Mouse (Mus musculus): ENCODE results near the gene Tsacc. TPM values are rescaled to one million over a fixed set of nuclear protein-coding genes. Genes with fewer than 3 reads are reported as not detected.
A peak's percentile ranks its signal among the peaks of the same experiment; 100 is the strongest.
"Not testable (repeated sequence)": the region's sequence is repeated elsewhere in the genome, so short reads cannot be mapped to it uniquely, and the experiment has no call there.

Gene Tsacc
- polyA plus RNA-seq, 1 experiment from 2014 or later: 14.0 TPM

DNA sequence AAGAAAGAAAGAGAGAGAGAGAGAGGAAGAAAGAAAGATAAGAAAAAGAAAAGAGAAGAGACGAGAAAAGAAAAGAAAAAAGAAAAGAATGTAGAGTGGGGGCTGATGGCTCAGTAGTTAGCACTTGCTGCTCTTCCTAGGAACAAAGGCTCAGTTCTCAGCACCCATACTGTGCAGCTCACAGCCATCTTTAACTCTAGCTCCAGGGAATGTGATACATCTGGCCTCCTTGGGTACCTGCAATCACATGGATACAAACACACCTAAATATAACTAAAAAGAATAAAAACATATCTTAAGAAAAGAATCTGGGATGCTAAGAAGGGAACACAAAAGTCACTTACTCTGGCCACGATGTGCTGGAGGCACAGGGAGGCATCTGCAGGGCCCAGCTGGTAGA is 20.7 kb downstream of the Tsacc start:
- no peaks in the 10 kb centered on the region for H3K27me3 ChIP-seq (ENCODE audit: low read depth, poor library complexity, severe bottlenecking)
- no peaks in the 10 kb centered on the region for H3K4me1 ChIP-seq
- no peaks in the 10 kb centered on the region for H3K9me3 ChIP-seq (replicated peaks)
- H3K4me3 ChIP-seq: no peak overlapping the region
- H3K36me3 ChIP-seq: no peaks in the 10 kb centered on the region
- DNase-seq (ENCODE audit: low spot score): no peak
- H3K27ac ChIP-seq: no peak overlapping the region
- 84% methylated on average over 2 of the region's 2 CpGs for WGBS

DNA sequence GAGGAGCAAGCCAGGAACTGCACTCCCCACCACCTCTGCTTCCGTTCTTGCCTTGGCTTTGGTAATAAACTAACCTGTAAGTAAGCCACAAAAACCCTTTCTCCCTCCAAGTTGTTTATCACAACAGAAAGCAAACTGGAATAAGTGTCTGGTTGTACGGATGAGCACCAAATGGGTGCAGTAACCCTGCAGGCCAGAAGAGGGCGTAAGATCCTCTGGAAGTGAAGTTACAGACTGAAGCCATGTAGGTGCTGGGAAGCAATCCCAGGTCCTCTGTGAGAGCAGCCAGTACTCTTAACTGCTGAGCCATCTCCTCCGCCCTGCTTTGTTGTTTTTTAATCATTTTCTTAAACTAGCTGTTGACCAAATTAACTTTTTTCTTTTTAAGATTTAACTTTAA is 22.8 kb downstream of the Tsacc start:
- Histone ChIP-seq H3K4me3 (no peak overlapping the region), H3K4me1 (no peaks in the 10 kb centered on the region), H3K9me3 (replicated peaks) (no peaks in the 10 kb centered on the region), H3K27ac (no peak overlapping the region), H3K27me3 (ENCODE audit: low read depth, poor library complexity, severe bottlenecking) (no peaks in the 10 kb centered on the region), H3K36me3 (no peaks in the 10 kb centered on the region)
- no peak for DNase-seq (ENCODE audit: low spot score)
- 92% methylated on average over 4 of the region's 4 CpGs for WGBS

- Histone ChIP-seq H3K27ac (no peak overlapping the region), H3K27me3 (ENCODE audit: low read depth, poor library complexity, severe bottlenecking) (no peaks in the 10 kb centered on the region), H3K4me1 (no peaks in the 10 kb centered on the region), H3K36me3 (no peaks in the 10 kb centered on the region), H3K9me3 (replicated peaks) (no peaks in the 10 kb centered on the region), H3K4me3 (no peak overlapping the region)
- 95% methylated on average over 3 of the region's 3 CpGs for WGBS
- DNase-seq (ENCODE audit: low spot score): no peak
Observed at GRCm38 (mm10) chr3:88271859-88272258, 24.9 kb downstream of the Tsacc start.

GRCm38 (mm10) chr3:88271298-88271697 is 25.5 kb downstream of the Tsacc start:
- 88% methylated on average over 2 of the region's 2 CpGs for WGBS
- H3K27me3 ChIP-seq (ENCODE audit: low read depth, poor library complexity, severe bottlenecking); DNase-seq (ENCODE audit: low spot score); H3K4me1 ChIP-seq; H3K36me3 ChIP-seq; H3K9me3 ChIP-seq (replicated peaks); H3K4me3 ChIP-seq; H3K27ac ChIP-seq: not testable (repeated sequence)

- H3K9me3 ChIP-seq (replicated peaks): no peaks in the 10 kb centered on the region
- H3K27me3 ChIP-seq (ENCODE audit: low read depth, poor library complexity, severe bottlenecking): no peaks in the 10 kb centered on the region
- no peaks in the 10 kb centered on the region for H3K36me3 ChIP-seq
- no peak for DNase-seq (ENCODE audit: low spot score)
- whole genome bisulfite sequencing: 86% methylated on average over 5 of the region's 5 CpGs
- H3K4me3 ChIP-seq: no peak overlapping the region
- H3K27ac ChIP-seq: no peak overlapping the region
- no peaks in the 10 kb centered on the region for H3K4me1 ChIP-seq
Observed at GRCm38 (mm10) chr3:88268991-88269390, 27.8 kb downstream of the Tsacc start.

DNA sequence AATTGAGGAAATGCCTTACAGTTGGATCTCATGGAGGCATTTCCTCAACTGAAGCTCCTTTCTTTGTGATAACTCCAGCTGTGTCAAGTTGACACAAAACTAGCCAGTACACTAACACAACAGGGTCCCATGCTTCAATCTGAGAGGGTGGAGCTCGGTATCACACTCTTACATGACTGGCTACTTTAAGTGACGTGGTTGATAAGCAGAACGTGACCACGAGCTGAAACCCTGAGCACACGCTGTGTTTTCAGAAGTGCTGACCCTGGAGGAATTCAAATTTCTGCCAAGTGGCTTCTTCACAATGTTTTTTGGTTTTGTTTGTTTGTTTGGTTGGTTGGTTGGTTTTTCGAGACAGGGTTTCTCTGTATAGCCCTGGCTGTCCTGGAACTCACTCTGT is 28.8 kb downstream of the Tsacc start:
- not testable (repeated sequence) for H3K27me3 ChIP-seq (ENCODE audit: low read depth, poor library complexity, severe bottlenecking); H3K27ac ChIP-seq; DNase-seq (ENCODE audit: low spot score); H3K4me3 ChIP-seq; H3K36me3 ChIP-seq; H3K4me1 ChIP-seq; H3K9me3 ChIP-seq (replicated peaks)
- 89% methylated on average over 6 of the region's 6 CpGs for WGBS

DNA sequence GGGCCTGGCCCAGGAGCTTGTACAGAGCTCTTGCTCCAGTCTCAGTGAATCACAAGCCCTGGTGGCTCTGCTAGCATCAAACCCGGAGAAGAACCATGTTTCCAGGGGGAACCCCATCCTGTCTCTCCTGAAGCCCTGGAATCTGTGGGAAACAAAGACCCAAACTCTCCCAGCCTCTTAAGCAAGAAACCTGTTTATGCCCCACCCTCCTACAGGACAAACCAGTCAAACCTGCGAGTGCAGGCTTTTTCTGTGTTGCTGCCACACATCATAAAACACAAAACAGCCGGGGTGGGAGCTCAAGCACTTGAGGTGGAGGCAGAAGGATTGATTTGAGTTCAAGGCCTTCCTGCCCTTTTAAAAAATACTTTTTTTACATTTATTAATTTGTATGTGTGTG is 34.5 kb downstream of the Tsacc start:
- H3K4me1 ChIP-seq: no peaks in the 10 kb centered on the region
- no peaks in the 10 kb centered on the region for H3K36me3 ChIP-seq
- no peaks in the 10 kb centered on the region for H3K9me3 ChIP-seq (replicated peaks)
- no peak overlapping the region for H3K4me3 ChIP-seq
- DNase-seq (ENCODE audit: low spot score): no peak
- H3K27ac ChIP-seq: no peak overlapping the region
- no peaks in the 10 kb centered on the region for H3K27me3 ChIP-seq (ENCODE audit: low read depth, poor library complexity, severe bottlenecking)
- 72% methylated on average over 3 of the region's 3 CpGs for WGBS

DNA sequence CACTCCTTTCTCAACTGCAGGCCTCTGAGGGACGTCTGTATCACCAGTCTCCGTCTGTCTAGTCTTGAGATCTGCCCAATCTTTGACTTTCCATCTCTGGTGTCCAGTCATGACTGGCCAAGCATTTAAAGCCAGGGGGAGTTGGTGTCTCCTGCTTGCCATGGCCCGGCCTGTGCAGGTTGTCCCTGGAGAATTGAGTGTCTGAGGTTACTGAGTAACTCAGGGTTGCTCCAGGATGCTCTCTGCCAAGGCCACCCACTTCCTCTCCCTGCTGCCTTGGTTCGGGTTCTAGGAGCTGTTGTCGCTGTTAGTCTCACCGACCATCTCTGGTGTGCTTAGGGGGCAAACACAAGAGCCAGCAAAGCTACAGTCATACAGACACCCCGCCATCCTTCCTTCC is 40.4 kb downstream of the Tsacc start:
- Histone ChIP-seq H3K27me3 (ENCODE audit: low read depth, poor library complexity, severe bottlenecking) (peaks cover 54% of the 10 kb centered on the region), H3K36me3 (no peaks in the 10 kb centered on the region), H3K4me3 (no peak overlapping the region), H3K4me1 (peaks cover 28% of the 10 kb centered on the region), H3K9me3 (replicated peaks) (no peaks in the 10 kb centered on the region), H3K27ac (no peak overlapping the region)
- 75% methylated on average over 7 of the region's 7 CpGs for whole genome bisulfite sequencing
- DNase-seq (ENCODE audit: low spot score): no peak

- DNase-seq (ENCODE audit: low spot score): no peak
- Histone ChIP-seq H3K4me1 (peaks cover 28% of the 10 kb centered on the region), H3K36me3 (no peaks in the 10 kb centered on the region), H3K27me3 (ENCODE audit: low read depth, poor library complexity, severe bottlenecking) (peaks cover 54% of the 10 kb centered on the region), H3K27ac (no peak overlapping the region), H3K4me3 (no peak overlapping the region), H3K9me3 (replicated peaks) (no peaks in the 10 kb centered on the region)
- WGBS: 38% methylated on average over 6 of the region's 6 CpGs
Observed at GRCm38 (mm10) chr3:88255950-88256349, 40.8 kb downstream of the Tsacc start.

DNA sequence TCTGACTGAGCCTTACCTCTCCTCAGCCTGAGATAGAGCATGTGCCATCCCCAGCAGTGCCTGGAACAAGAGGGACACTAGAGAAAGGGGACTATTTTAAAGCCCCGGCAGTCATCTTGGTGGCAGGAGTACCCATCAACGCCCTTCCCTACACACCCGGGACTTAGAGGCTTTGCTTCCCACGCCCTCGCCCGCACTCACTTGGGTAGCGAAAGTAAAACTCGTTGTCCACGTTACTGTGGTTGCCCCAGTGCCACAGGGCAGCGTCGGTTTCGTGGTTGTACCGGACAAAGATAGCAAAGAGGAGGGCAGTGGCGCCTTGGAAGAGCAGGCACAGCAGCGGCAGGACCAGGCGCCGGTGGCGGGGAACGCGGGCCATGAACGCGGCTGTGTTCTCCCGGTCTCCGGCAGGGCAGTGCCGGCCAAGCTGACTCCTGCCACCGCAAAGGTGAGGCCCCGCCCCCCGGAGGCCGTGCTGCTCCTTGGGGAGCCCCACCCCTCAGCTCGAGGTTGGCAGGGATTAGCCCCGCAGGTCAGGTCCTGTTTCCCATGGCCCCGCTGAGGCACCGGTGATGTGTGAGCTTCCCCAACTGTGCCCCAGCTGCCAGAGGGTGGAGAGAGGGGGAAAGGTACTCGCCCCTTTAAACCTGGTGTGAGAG is 42.4 kb downstream of the Tsacc start, which contains the start of gene Rhbg:
Gene Rhbg, minus strand, starts transcription at position 442 of the 659 bp plus-strand sequence.
- peak within 1 kb of the TSS; percentile 49 for H3K4me3 ChIP-seq
- peaks cover 54% of the 10 kb centered on the region for H3K27me3 ChIP-seq (ENCODE audit: low read depth, poor library complexity, severe bottlenecking)
- H3K36me3 ChIP-seq: no peaks in the 10 kb centered on the region
- peak; percentile 63 for DNase-seq (ENCODE audit: low spot score)
- no peaks in the 10 kb centered on the region for H3K9me3 ChIP-seq (replicated peaks)
- WGBS: 4% methylated on average over 34 of the region's 34 CpGs
- peaks cover 28% of the 10 kb centered on the region for H3K4me1 ChIP-seq
- peak within 1 kb of the TSS; percentile 16; the same call in 1 of the 2 replicates for H3K27ac ChIP-seq

DNA sequence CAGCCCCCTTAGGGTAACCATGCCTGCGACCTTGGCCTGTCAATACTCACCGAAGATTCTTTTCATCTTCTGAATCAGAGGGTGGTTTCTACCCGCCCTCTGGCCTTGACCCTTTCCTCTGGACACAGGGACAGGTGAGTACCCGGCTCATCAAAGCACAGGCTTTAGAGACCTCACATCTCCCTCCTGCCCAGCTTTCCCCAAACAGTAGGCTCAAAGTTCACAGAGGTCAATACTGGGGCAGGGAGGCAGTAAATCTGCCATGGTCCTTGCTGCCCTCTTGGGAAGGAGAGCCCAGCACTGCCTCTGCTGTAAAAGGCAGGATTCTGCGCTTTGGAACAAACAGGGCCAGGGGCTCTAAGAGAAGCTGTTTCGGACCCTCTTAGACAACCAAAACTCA is 44.1 kb downstream of the Tsacc start:
- peaks cover 65% of the 10 kb centered on the region for H3K27me3 ChIP-seq (ENCODE audit: low read depth, poor library complexity, severe bottlenecking)
- WGBS: 38% methylated on average over 6 of the region's 6 CpGs
- no peak overlapping the region for H3K27ac ChIP-seq

GRCm38 (mm10) chr3:88248406-88248805 is 48.4 kb downstream of the Tsacc start:
- 0 out of 2 replicates have a peak overlapping the region, but pooled peaks have one; percentile 11 for H3K27ac ChIP-seq
- DNase-seq (ENCODE audit: low spot score): no peak
- H3K36me3 ChIP-seq: no peaks in the 10 kb centered on the region
- H3K4me1 ChIP-seq: peaks cover 7% of the 10 kb centered on the region
- 77% methylated on average over 11 of the region's 11 CpGs for WGBS
- no peak overlapping the region for H3K4me3 ChIP-seq
- H3K27me3 ChIP-seq (ENCODE audit: low read depth, poor library complexity, severe bottlenecking): peaks cover 71% of the 10 kb centered on the region
- H3K9me3 ChIP-seq (replicated peaks): no peaks in the 10 kb centered on the region

More for the DNA sequence above, 44.1 kb downstream of the Tsacc start:
- no peak overlapping the region for H3K4me3 ChIP-seq
- H3K4me1 ChIP-seq: peaks cover 31% of the 10 kb centered on the region
- no peaks in the 10 kb centered on the region for H3K9me3 ChIP-seq (replicated peaks)
- H3K36me3 ChIP-seq: no peaks in the 10 kb centered on the region
- DNase-seq (ENCODE audit: low spot score): no peak

DNA sequence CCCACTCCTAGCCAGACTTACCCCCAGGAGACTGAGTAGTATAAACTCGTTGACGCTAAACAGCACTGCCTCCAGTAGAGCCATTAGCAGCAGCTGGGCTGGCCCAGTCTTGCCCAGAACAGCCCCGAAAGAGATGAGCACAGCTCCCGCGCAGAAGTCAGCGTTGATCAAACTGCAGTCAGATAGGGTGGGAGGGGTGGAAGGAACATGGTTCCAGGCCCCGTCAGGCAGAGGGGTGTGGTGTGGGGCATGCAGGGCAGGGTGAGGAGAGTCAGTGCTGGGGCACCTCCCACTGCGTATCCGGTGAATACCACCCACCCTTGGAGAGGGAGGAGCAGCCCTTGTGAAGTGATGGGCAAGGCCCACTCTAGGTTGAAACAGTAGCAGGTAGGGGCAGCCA is 49.1 kb downstream of the Tsacc start:
- WGBS: 52% methylated on average over 9 of the region's 9 CpGs
- DNase-seq (ENCODE audit: low spot score): no peak
- Histone ChIP-seq H3K27me3 (ENCODE audit: low read depth, poor library complexity, severe bottlenecking) (peaks cover 71% of the 10 kb centered on the region), H3K36me3 (no peaks in the 10 kb centered on the region), H3K9me3 (replicated peaks) (no peaks in the 10 kb centered on the region), H3K4me3 (no peak overlapping the region), H3K4me1 (peaks cover 3% of the 10 kb centered on the region; the same call in 1 of the 2 replicates), H3K27ac (no peak overlapping the region)

DNA sequence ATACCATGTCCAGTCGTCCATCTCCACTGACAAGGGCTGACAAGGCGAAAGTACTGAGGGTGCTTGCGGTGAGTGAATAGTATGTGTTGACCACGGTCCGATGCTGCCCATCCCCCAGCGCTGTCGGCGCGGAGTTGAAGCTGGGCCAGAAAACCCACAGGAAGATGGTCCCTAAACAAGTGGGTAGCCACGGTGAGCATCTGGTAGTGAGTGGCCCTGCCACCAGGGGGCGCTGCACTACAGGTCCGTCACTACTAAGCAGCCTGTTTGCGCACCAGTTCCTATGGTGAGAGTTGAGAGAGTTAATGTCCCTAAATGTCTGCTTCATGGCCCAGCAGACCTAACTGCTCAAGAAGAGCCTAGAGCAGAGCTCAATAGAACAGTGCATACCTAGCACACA is 51.0 kb downstream of the Tsacc start:
- Histone ChIP-seq H3K9me3 (replicated peaks) (no peaks in the 10 kb centered on the region), H3K27me3 (ENCODE audit: low read depth, poor library complexity, severe bottlenecking) (peaks cover 79% of the 10 kb centered on the region), H3K27ac (no peak overlapping the region), H3K36me3 (no peaks in the 10 kb centered on the region), H3K4me1 (peaks cover 10% of the 10 kb centered on the region), H3K4me3 (no peak overlapping the region)
- 23% methylated on average over 13 of the region's 13 CpGs for WGBS
- peak; percentile 86 for DNase-seq (ENCODE audit: low spot score)
